Mouse (Mus musculus): Measurements from ENCODE around the gene Ubqln3. TPM values are rescaled to one million over a fixed set of nuclear protein-coding genes. Genes with fewer than 3 reads are reported as not detected.

Ubqln3 gene
- total and polyA plus RNA-seq, 2 experiments from 2014 or later: not detected

DNA sequence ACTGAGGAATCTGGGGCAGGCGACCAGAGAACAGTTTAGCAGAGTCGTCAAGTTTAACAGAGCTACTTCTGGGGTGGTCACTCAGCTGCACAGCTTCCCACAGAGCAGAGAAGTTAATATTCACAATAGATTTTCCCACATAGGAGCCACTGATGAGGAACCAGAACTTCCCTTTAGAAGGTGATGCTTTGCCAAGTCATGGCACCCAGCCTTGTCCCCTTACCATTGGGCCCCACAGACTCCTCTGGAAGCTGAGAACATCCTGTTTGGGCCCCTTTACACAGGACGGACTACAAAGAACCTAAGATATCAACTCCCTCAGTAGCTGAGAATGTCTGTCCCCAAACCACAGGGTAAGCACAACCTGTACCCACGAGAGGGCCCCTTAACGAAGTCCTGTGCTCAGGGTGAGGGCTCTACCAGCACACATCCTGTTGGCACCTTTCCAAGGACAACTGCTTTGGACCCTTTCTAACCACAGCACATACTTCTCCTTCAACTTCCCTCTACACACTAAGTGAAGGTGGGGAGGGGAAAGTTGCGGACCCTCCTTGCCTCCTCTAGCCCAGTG lies 26.6 kb upstream of the Ubqln3 start:
- no peaks in the 10 kb centered on the region for H3K9me3 ChIP-seq (replicated peaks; ENCODE audit: control insufficient read depth, low read length)
- H3K4me3 ChIP-seq (ENCODE audit: low read depth, low read length): no peak overlapping the region
- H3K36me3 ChIP-seq (replicated peaks; ENCODE audit: control insufficient read depth, insufficient read depth, low read length): no peaks in the 10 kb centered on the region
- H3K9ac ChIP-seq (replicated peaks; ENCODE audit: low read depth, low read length): no peak overlapping the region
- H3K27me3 ChIP-seq (ENCODE audit: control insufficient read depth, insufficient read depth, low read length): no peaks in the 10 kb centered on the region
- DNase-seq (ENCODE audit: low spot score): no peak
- WGBS: 53% methylated on average over 6 of the region's 6 CpGs
- TF ChIP-seq CTCF (IDR thresholded peaks at IDR 0.05; ENCODE audit: low read depth): no peak
- TF ChIP-seq EP300 (IDR thresholded peaks at IDR 0.05; ENCODE audit: low read depth): no peak
- H3K27ac ChIP-seq (ENCODE audit: low read depth): no peak overlapping the region
- H3K4me1 ChIP-seq (ENCODE audit: control insufficient read depth, insufficient read depth): no peaks in the 10 kb centered on the region
- ATAC-seq (ENCODE audit: insufficient read depth, low read depth): no peak
- no peak overlapping the region for H3K4me2 ChIP-seq (ENCODE audit: low read depth, low read length)

DNA sequence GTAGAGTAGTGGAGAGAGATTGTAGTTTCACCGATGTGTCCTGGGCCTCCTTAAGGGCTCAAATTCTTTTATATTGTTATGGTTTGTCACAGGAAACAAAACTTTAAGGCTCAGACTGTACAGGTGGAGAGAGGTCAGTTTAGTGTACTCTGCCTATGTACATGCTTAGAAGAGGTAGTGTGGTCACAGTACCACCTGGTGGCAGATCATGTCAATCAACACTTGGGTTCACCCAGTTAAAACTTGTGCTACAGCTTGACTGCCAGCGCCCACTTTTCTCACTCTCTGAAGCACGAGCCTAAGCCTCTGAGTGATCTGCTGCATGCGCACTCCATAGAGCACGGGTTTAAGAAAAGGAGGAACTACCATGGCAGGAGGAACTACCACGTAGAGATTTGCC lies 24.0 kb upstream of the Ubqln3 start:
- ATAC-seq (ENCODE audit: insufficient read depth, low read depth) (no peak), DNase-seq (ENCODE audit: low spot score) (no peak)
- Histone ChIP-seq H3K9ac (replicated peaks; ENCODE audit: low read depth, low read length) (no peak overlapping the region), H3K27ac (ENCODE audit: low read depth) (no peak overlapping the region), H3K9me3 (replicated peaks; ENCODE audit: control insufficient read depth, low read length) (no peaks in the 10 kb centered on the region), H3K27me3 (ENCODE audit: control insufficient read depth, insufficient read depth, low read length) (no peaks in the 10 kb centered on the region), H3K4me1 (ENCODE audit: control insufficient read depth, insufficient read depth) (no peaks in the 10 kb centered on the region), H3K36me3 (replicated peaks; ENCODE audit: control insufficient read depth, insufficient read depth, low read length) (no peaks in the 10 kb centered on the region), H3K4me2 (ENCODE audit: low read depth, low read length) (no peak overlapping the region), H3K4me3 (ENCODE audit: low read depth, low read length) (no peak overlapping the region)
- TF ChIP-seq CTCF (IDR thresholded peaks at IDR 0.05; ENCODE audit: low read depth) (no peak), EP300 (IDR thresholded peaks at IDR 0.05; ENCODE audit: low read depth) (no peak)
- 64% methylated on average over 6 of the region's 6 CpGs for WGBS

DNA sequence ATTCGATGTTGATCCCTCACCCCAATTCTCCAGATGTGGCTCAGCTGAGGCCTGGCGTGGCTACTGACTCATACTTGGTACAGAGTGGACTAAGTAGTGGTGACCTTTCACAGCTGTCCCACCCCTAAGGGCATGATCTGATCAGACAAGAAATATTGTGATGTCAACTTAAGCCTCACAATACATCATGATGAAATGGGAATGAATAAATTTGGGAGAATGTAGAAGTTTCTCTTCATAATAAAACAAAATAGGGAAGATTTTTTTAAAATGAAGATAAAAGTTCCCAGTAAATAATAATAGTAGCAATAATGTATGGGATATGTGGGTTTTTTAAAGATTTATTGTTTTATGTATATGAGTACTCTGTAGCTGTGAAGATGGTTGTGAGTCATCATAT lies 7.4 kb upstream of the Ubqln3 start, which contains the start of gene Ubqlnl:
TSS of gene Ubqlnl (minus strand) at position 101 of the 400 bp plus-strand sequence.
- no peak for DNase-seq (ENCODE audit: low spot score)
- Histone ChIP-seq H3K9ac (replicated peaks; ENCODE audit: low read depth, low read length) (no peak within 1 kb of the TSS), H3K9me3 (replicated peaks; ENCODE audit: control insufficient read depth, low read length) (no peaks in the 10 kb centered on the region), H3K4me2 (ENCODE audit: low read depth, low read length) (no peak within 1 kb of the TSS), H3K4me1 (ENCODE audit: control insufficient read depth, insufficient read depth) (no peaks in the 10 kb centered on the region), H3K36me3 (replicated peaks; ENCODE audit: control insufficient read depth, insufficient read depth, low read length) (no peaks in the 10 kb centered on the region), H3K4me3 (ENCODE audit: low read depth, low read length) (no peak within 1 kb of the TSS), H3K27me3 (ENCODE audit: control insufficient read depth, insufficient read depth, low read length) (no peaks in the 10 kb centered on the region), H3K27ac (ENCODE audit: low read depth) (no peak within 1 kb of the TSS)
- WGBS: 77% methylated on average over 2 of the region's 2 CpGs
- TF ChIP-seq CTCF (IDR thresholded peaks at IDR 0.05; ENCODE audit: low read depth): no peak
- no peak for ATAC-seq (ENCODE audit: insufficient read depth, low read depth)

DNA sequence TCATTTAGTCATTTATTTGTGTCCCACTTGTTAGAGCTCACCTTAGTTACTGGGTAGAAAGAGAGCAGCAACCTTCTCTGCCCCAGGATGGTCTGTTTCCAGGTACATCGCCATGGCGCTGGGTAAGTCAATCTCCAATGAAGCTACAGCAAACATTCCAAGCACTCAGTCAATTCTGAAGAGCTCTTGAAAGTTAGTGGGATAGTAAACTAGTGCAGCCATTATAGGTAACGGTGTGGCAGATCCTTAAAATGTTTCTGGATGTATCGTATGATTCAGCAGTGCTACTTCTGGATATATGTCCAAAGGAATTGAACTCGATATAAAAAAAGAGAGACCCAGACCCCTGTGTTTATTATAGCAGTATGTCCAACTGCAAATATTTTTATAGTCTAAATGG lies 5.8 kb downstream of the Ubqln3 start, which contains the start of gene Olfr643:
TSS of gene Olfr643 (minus strand) at position 101 of the 400 bp plus-strand sequence.
- Histone ChIP-seq H3K9me3 (replicated peaks; ENCODE audit: control insufficient read depth, low read length) (no peaks in the 10 kb centered on the region), H3K4me2 (ENCODE audit: low read depth, low read length) (no peak within 1 kb of the TSS), H3K27ac (ENCODE audit: low read depth) (no peak within 1 kb of the TSS), H3K9ac (replicated peaks; ENCODE audit: low read depth, low read length) (no peak within 1 kb of the TSS), H3K27me3 (ENCODE audit: control insufficient read depth, insufficient read depth, low read length) (no peaks in the 10 kb centered on the region), H3K36me3 (replicated peaks; ENCODE audit: control insufficient read depth, insufficient read depth, low read length) (no peaks in the 10 kb centered on the region), H3K4me1 (ENCODE audit: control insufficient read depth, insufficient read depth) (no peaks in the 10 kb centered on the region), H3K4me3 (ENCODE audit: low read depth, low read length) (no peak within 1 kb of the TSS)
- 78% methylated on average over 5 of the region's 5 CpGs for WGBS
- DNase-seq (ENCODE audit: low spot score): no peak
- TF ChIP-seq EP300 (IDR thresholded peaks at IDR 0.05; ENCODE audit: low read depth): no peak
- no peak for TF ChIP-seq CTCF (IDR thresholded peaks at IDR 0.05; ENCODE audit: low read depth)
- ATAC-seq (ENCODE audit: insufficient read depth, low read depth): no peak

DNA sequence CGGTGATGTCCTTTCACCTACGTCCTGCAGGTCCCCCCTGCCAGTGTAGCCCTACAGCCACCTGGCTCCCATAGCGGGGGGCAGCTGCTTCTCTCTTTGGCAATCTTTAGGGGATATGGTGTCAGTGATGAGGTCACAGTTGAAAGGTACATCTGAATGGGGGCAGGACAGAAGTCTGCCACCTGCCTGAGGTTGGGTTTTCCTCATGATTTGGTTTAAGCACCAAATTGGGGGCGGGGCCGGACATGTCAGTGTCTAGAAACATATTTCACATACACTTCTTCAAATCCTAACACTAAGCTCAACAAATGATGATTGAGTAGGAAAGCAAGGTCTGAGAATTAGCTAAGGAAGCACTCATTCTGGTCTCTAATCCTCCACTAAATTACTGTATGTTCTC lies 13.4 kb downstream of the Ubqln3 start, which contains the start of gene Ubqln5:
TSS of gene Ubqln5 (minus strand) at position 101 of the 400 bp plus-strand sequence.
- ATAC-seq (ENCODE audit: insufficient read depth, low read depth) (no peak), DNase-seq (ENCODE audit: low spot score) (no peak)
- Histone ChIP-seq H3K9me3 (replicated peaks; ENCODE audit: control insufficient read depth, low read length) (no peaks in the 10 kb centered on the region), H3K27me3 (ENCODE audit: control insufficient read depth, insufficient read depth, low read length) (no peaks in the 10 kb centered on the region), H3K4me3 (ENCODE audit: low read depth, low read length) (no peak within 1 kb of the TSS), H3K36me3 (replicated peaks; ENCODE audit: control insufficient read depth, insufficient read depth, low read length) (no peaks in the 10 kb centered on the region), H3K4me1 (ENCODE audit: control insufficient read depth, insufficient read depth) (no peaks in the 10 kb centered on the region), H3K4me2 (ENCODE audit: low read depth, low read length) (no peak within 1 kb of the TSS), H3K9ac (replicated peaks; ENCODE audit: low read depth, low read length) (no peak within 1 kb of the TSS), H3K27ac (ENCODE audit: low read depth) (no peak within 1 kb of the TSS)
- no peak for TF ChIP-seq EP300 (IDR thresholded peaks at IDR 0.05; ENCODE audit: low read depth)
- 77% methylated on average over 5 of the region's 5 CpGs for WGBS

DNA sequence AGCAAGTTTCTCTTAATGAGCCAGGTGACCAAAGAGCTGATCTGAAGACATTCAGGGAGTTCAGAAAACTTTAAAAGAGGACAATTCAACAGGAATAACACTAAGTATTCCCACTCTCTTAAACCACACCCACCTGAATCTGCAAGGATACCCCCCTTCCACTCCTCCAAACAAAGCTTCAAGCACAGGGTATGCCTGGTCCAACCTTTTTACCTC lies 38.4 kb downstream of the Ubqln3 start, which contains the start of gene Olfr646:
TSS of gene Olfr646 (plus strand) at position 117 of the 216 bp plus-strand sequence.
- Histone ChIP-seq H3K9me3 (replicated peaks; ENCODE audit: control insufficient read depth, low read length) (no peaks in the 10 kb centered on the region), H3K4me1 (ENCODE audit: control insufficient read depth, insufficient read depth) (no peaks in the 10 kb centered on the region), H3K9ac (replicated peaks; ENCODE audit: low read depth, low read length) (no peak within 1 kb of the TSS), H3K27ac (ENCODE audit: low read depth) (no peak within 1 kb of the TSS), H3K27me3 (ENCODE audit: control insufficient read depth, insufficient read depth, low read length) (no peaks in the 10 kb centered on the region), H3K4me2 (ENCODE audit: low read depth, low read length) (no peak within 1 kb of the TSS), H3K4me3 (ENCODE audit: low read depth, low read length) (no peak within 1 kb of the TSS), H3K36me3 (replicated peaks; ENCODE audit: control insufficient read depth, insufficient read depth, low read length) (no peaks in the 10 kb centered on the region)
- DNase-seq (ENCODE audit: low spot score): no peak
- no peak for ATAC-seq (ENCODE audit: insufficient read depth, low read depth)
- no peak for TF ChIP-seq EP300 (IDR thresholded peaks at IDR 0.05; ENCODE audit: low read depth)
- TF ChIP-seq CTCF (IDR thresholded peaks at IDR 0.05; ENCODE audit: low read depth): no peak

Measured in heart, postnatal 0 days (tissue).